Mouse (Mus musculus) limb, embryonic 13.5 days (tissue): Measurements from ENCODE around the gene Eif6. TPM values are rescaled to one million over a fixed set of nuclear protein-coding genes. Genes with fewer than 3 reads are reported as not detected.
"Not testable (repeated sequence)": the region's sequence is repeated elsewhere in the genome, so short reads cannot be mapped to it uniquely, and the experiment has no call there.

Experiments used
- ATAC-seq: fragments of 200-750 bp; cut with Nextera tagmentation; 2 replicates; pipeline ENCODE4 v1.8.0; 2017; ENCODE audit warnings: low read depth, moderate number of reproducible peaks, moderate TSS enrichment; ENCODE audit not compliant: low FRiP score
- H3K27ac ChIP-seq: fragments of 300-500 bp; sonication (generic); 2 replicates; pipeline ENCODE4 v1.5.1; 2015; ENCODE audit warnings: inconsistent platforms, mild to moderate bottlenecking, moderate library complexity
- H3K27me3 ChIP-seq: fragments of 300-500 bp; sonication (generic); 2 replicates; pipeline ENCODE4 v1.6.1; 2015; ENCODE audit warnings: mild to moderate bottlenecking, inconsistent platforms
- H3K36me3 ChIP-seq: fragments of 300-500 bp; sonication (generic); 2 replicates; pipeline ENCODE4 v1.6.1; 2015; ENCODE audit warnings: inconsistent platforms, mild to moderate bottlenecking, moderate library complexity
- H3K4me1 ChIP-seq: fragments of 300-500 bp; sonication (generic); 2 replicates; pipeline ENCODE4 v1.6.1; 2015; ENCODE audit warnings: inconsistent platforms
- H3K4me2 ChIP-seq: fragments of 300-500 bp; sonication (generic); replicated peaks from 2 replicates; pipeline ENCODE4 v1.6.1; 2015; ENCODE audit warnings: inconsistent platforms, mild to moderate bottlenecking, moderate library complexity
- H3K4me3 ChIP-seq: fragments of 300-500 bp; sonication (generic); 2 replicates; pipeline ENCODE4 v1.5.1; 2015; ENCODE audit warnings: moderate library complexity, mild to moderate bottlenecking, inconsistent platforms
- H3K9ac ChIP-seq: fragments of 300-500 bp; sonication (generic); 2 replicates; pipeline ENCODE4 v1.6.1; 2015; ENCODE audit warnings: mild to moderate bottlenecking, inconsistent platforms
- H3K9me3 ChIP-seq: fragments of 300-500 bp; sonication (generic); 2 replicates; pipeline ENCODE4 v1.6.1; 2016; ENCODE audit warnings: inconsistent platforms
- WGBS: fragments of 180-500 bp; shearing (Covaris S2); methylation state at CpG from one replicate; pipeline ENCODE4 v1.1.7; 2015; 5-methylcytosine and 5-hydroxymethylcytosine counted together
- polyA plus RNA-seq: library from polyadenylated mRNA; unstranded; fragments of >200 nt; fragmentation: Nextera tagmentation; extraction: Ambion mirVana; gene quantifications from 2 replicates; pipeline ENCODE4 v1.2.1, GENCODE M21; 2015

The Eif6 gene
- polyA plus RNA-seq, 1 experiment from 2014 or later, result 188 TPM

- Histone ChIP-seq H3K4me3 (no peak overlapping the region), H3K4me2 (no peak overlapping the region), H3K9me3 (no peaks in the 10 kb centered on the region), H3K36me3 (peaks cover 74% of the 10 kb centered on the region), H3K9ac (no peak overlapping the region), H3K4me1 (peaks cover 27% of the 10 kb centered on the region), H3K27ac (no peak overlapping the region; the same call in 1 of the 2 replicates), H3K27me3 (no peaks in the 10 kb centered on the region)
- 73% methylated on average over 7 of the region's 7 CpGs for WGBS
- no peak for ATAC-seq
These were observed 23.4 kb upstream of the Eif6 start for GRCm38 (mm10) chr2:155850120-155850519.

GRCm38 (mm10) chr2:155849464-155849863 is 22.7 kb upstream of the Eif6 start:
- peaks cover 74% of the 10 kb centered on the region for H3K36me3 ChIP-seq
- no peaks in the 10 kb centered on the region for H3K9me3 ChIP-seq
- no peaks in the 10 kb centered on the region for H3K27me3 ChIP-seq
- WGBS, result 61% methylated on average over 7 of the region's 7 CpGs
- no peak overlapping the region for H3K4me3 ChIP-seq
- no peak overlapping the region for H3K9ac ChIP-seq
- H3K4me2 ChIP-seq, result no peak overlapping the region
- ATAC-seq, result no peak
- no peak overlapping the region; the same call in 1 of the 2 replicates for H3K27ac ChIP-seq
- H3K4me1 ChIP-seq, result peaks cover 27% of the 10 kb centered on the region

DNA sequence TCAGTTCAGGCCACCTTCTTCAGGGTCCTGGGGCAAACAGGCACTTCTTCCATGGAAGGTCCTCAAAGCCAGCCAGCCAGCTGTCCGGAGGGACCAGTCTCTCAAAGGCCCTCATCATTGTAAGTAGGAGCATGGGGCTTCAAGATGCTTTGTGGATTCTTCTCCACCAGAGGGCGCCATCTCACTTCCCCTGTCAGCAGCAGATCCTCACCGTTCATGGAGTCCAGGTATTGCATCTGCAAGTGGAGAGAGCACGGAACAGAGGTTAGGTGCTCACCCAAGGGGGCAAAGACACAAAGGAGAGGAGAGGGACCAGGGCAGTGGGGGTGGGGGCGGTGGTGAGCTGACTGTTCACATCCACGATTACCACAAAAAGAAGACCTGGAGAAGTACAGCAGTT is 21.6 kb upstream of the Eif6 start:
- no peaks in the 10 kb centered on the region for H3K27me3 ChIP-seq
- peaks cover 27% of the 10 kb centered on the region for H3K4me1 ChIP-seq
- 22% methylated on average over 6 of the region's 6 CpGs for WGBS
- no peaks in the 10 kb centered on the region for H3K9me3 ChIP-seq
- no peak overlapping the region for H3K27ac ChIP-seq
- no peak overlapping the region for H3K9ac ChIP-seq
- no peak for ATAC-seq
- no peak overlapping the region for H3K4me3 ChIP-seq
- H3K36me3 ChIP-seq, result peaks cover 64% of the 10 kb centered on the region
- no peak overlapping the region for H3K4me2 ChIP-seq

DNA sequence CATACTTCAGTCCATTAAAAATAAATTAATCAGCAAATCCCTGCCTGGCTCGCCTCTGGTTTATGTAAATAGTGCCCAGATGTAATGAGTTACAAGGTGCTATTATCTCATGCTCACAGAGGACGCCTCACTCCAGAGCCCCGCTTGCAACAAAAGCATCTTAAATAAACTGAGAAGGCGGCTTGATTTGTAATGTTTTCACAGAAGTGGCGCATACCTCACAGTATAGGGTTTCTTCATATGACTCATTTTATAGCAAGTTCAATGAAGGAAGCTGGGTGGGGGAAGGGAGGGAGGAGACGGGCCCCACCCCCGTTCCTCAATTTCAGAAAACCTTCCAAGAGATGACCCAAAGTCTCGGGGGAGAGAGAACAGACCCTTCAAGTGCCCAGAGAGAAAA is 20.2 kb upstream of the Eif6 start:
- no peak overlapping the region for H3K9ac ChIP-seq
- ATAC-seq, result peak; percentile 64; the same call in 1 of the 2 replicates
- H3K4me1 ChIP-seq, result peaks cover 27% of the 10 kb centered on the region
- no peak overlapping the region for H3K4me3 ChIP-seq
- H3K27me3 ChIP-seq, result no peaks in the 10 kb centered on the region
- peak overlapping the region; percentile 12; the same call in 1 of the 2 replicates for H3K4me2 ChIP-seq
- peaks cover 54% of the 10 kb centered on the region for H3K36me3 ChIP-seq
- peak overlapping the region; percentile 7; the same call in 1 of the 2 replicates for H3K27ac ChIP-seq
- H3K9me3 ChIP-seq, result no peaks in the 10 kb centered on the region
- WGBS, result 60% methylated on average over 8 of the region's 8 CpGs

DNA sequence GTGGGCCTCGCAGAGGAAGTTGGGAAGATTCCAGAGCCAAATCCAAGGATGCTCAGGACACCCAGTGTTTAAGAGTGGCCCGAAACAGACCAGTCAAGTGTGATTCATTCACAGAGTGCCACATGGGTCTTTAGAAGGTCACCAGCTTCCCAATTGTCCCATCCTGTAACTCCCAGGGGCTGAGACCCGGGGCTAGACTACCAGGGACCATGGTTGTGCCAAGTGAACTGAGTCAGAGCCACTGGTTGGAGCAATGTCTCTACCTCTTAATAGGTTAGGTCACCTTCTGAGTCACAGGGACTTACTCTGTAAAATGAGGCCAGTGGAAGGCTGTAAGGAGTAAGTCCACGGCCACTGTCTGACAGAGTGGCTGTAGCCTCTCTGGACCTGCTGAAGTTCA is 12.2 kb upstream of the Eif6 start:
- Histone ChIP-seq H3K4me3 (no peak overlapping the region), H3K4me2 (no peak overlapping the region)
- 84% methylated on average over 4 of the region's 4 CpGs for WGBS

DNA sequence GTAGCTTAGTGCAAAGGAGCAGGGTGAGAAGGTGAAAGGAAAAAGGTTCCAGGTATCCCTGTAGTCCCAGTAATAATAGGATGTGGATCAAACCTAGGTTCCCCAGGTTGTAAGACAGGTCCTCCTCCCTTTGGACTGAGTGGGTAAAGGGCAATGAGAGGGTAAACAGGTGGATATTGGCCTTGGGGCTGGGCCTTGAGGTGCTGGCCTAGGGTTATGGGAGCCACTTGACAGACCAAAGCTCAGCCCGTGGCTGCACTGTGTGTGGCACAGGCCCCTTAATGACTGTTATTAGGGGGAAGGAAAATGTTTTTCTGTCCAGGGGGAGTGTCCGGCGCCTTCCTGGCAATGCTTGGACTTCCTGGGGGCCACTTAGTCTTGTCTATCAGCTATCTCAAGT is 11.2 kb upstream of the Eif6 start:
- no peak overlapping the region for H3K4me3 ChIP-seq
- no peaks in the 10 kb centered on the region for H3K4me1 ChIP-seq
- H3K27me3 ChIP-seq, result peaks cover 14% of the 10 kb centered on the region
- no peak overlapping the region for H3K27ac ChIP-seq
- no peak for ATAC-seq
- H3K36me3 ChIP-seq, result no peaks in the 10 kb centered on the region
- H3K9me3 ChIP-seq, result no peaks in the 10 kb centered on the region
- 64% methylated on average over 3 of the region's 3 CpGs for WGBS
- H3K4me2 ChIP-seq, result no peak overlapping the region
- no peak overlapping the region for H3K9ac ChIP-seq

More for the DNA sequence above, 12.2 kb upstream of the Eif6 start:
- Histone ChIP-seq H3K36me3 (no peaks in the 10 kb centered on the region), H3K27me3 (peaks cover 11% of the 10 kb centered on the region), H3K4me1 (no peaks in the 10 kb centered on the region), H3K27ac (no peak overlapping the region), H3K9me3 (no peaks in the 10 kb centered on the region), H3K9ac (no peak overlapping the region)
- no peak for ATAC-seq

DNA sequence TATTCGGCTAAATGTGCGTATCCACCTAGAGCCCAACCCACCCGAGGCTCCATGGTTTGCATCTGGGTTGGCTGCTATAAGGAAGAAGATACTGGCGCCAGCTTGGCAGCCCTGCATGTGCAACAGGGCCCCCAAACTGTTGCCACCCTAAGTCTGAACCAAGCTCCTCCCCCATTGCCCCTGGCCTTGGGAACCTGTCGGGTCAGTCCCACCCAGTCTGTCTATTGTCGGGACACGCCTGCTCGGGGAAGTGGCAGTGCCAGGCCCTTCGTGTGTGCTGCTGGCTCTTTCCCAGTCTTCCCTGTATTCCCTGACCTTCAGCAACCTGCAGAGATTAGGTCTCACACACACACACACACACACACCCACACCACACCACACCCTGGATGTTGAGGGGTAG is 8.0 kb upstream of the Eif6 start, which contains the start of gene Fam83c:
Fam83c (minus strand) TSS at position 123 of the 400 bp plus-strand sequence.
- H3K4me2 ChIP-seq, result 0 out of 2 replicates have a peak within 1 kb of the TSS, but pooled peaks have one; percentile 19
- H3K4me3 ChIP-seq, result no peak within 1 kb of the TSS
- H3K27ac ChIP-seq, result no peak within 1 kb of the TSS
- ATAC-seq, result no peak
- H3K9ac ChIP-seq, result peak within 1 kb of the TSS; percentile 35; the same call in 1 of the 2 replicates
- H3K4me1 ChIP-seq, result no peaks in the 10 kb centered on the region
- 61% methylated on average over 9 of the region's 9 CpGs for WGBS
- H3K9me3 ChIP-seq, result no peaks in the 10 kb centered on the region
- H3K27me3 ChIP-seq, result peaks cover 14% of the 10 kb centered on the region
- H3K36me3 ChIP-seq, result no peaks in the 10 kb centered on the region

- not testable (repeated sequence) for H3K4me3 ChIP-seq, H3K4me1 ChIP-seq, H3K36me3 ChIP-seq, H3K9me3 ChIP-seq, H3K9ac ChIP-seq, H3K27ac ChIP-seq, H3K4me2 ChIP-seq, ATAC-seq
- 63% methylated on average over 1 of the region's 1 CpGs for WGBS
- H3K27me3 ChIP-seq, result peaks cover 14% of the 10 kb centered on the region
These were observed 5.4 kb upstream of the Eif6 start for GRCm38 (mm10) chr2:155832087-155832486.

DNA sequence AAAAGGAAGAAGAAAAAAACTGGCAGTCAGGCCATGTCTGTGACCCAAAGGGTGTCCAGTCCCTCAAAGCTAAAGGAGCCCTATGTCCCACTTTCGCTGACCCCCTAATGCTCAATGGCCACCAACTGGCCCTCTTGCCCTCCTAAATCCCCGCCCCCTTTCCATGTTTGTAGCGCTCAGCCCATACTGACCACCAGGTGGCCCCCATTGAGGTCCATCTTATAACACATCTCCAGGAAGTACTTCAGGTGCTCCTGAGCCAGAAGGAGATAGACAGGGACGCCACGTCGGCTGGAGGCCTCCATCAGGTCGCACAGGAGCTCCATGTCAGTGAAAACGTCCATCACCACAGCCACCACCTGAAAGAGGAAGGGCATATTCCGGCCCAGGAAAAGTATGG is 4.6 kb upstream of the Eif6 start:
- Histone ChIP-seq H3K27me3 (peaks cover 14% of the 10 kb centered on the region), H3K4me1 (peaks cover 11% of the 10 kb centered on the region), H3K4me3 (no peak overlapping the region), H3K36me3 (no peaks in the 10 kb centered on the region), H3K4me2 (no peak overlapping the region), H3K9ac (no peak overlapping the region), H3K9me3 (no peaks in the 10 kb centered on the region), H3K27ac (no peak overlapping the region)
- WGBS, result 60% methylated on average over 9 of the region's 9 CpGs
- ATAC-seq, result no peak

GRCm38 (mm10) chr2:155830841-155831240 is 4.1 kb upstream of the Eif6 start:
- Histone ChIP-seq H3K9me3 (no peaks in the 10 kb centered on the region), H3K4me3 (no peak overlapping the region), H3K4me2 (no peak overlapping the region), H3K27ac (no peak overlapping the region), H3K27me3 (peaks cover 14% of the 10 kb centered on the region), H3K36me3 (no peaks in the 10 kb centered on the region), H3K9ac (no peak overlapping the region), H3K4me1 (peaks cover 11% of the 10 kb centered on the region)
- ATAC-seq, result no peak
- 87% methylated on average over 8 of the region's 8 CpGs for whole genome bisulfite sequencing

DNA sequence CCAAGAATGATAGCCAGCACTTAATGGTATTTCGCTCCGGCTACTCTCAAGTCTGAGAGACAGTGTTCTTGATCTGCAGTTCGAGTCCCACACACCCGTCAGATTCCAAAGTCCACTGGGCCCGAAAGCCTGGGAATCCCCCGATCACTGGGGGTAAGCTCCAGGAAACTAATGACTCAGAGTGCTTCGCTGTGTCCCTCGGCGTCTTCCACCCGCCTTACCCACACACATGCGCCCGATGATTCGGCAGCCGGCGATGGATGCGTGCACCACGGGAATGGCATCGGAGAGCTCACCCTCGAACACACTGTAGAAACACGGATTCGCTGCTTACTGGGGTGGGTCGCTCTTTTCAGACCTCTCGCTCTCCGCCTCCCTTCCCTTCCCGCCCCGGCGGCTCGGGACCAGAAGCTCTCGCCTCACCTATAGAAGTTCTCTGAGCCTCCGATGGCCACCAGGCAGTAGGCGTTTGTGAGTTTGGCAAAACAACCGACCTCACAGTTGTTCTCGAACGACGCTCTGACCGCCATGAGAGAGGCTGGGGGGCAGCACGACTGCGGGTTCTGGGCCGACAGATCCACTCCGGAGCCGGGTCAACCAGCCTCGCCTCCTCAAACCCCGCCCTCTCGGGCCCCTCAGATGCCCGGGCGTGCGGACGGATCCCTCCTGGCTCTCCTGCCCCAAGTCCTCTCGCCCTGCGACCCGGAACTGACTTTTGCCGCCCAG is 658 bp downstream of the Eif6 start:
- peaks cover 20% of the 10 kb centered on the region for H3K4me1 ChIP-seq
- peaks cover 29% of the 10 kb centered on the region for H3K36me3 ChIP-seq
- H3K9me3 ChIP-seq, result no peaks in the 10 kb centered on the region
- peak overlapping the region; percentile 93 for H3K9ac ChIP-seq
- H3K27ac ChIP-seq, result peak overlapping the region; percentile 84
- ATAC-seq, result no peak
- peak overlapping the region; percentile 94 for H3K4me2 ChIP-seq
- H3K27me3 ChIP-seq, result no peaks in the 10 kb centered on the region
- H3K4me3 ChIP-seq, result peak overlapping the region; percentile 99
- 2% methylated on average over 52 of the region's 52 CpGs for WGBS

- H3K9ac ChIP-seq, result no peak overlapping the region
- peaks cover 44% of the 10 kb centered on the region for H3K36me3 ChIP-seq
- no peak overlapping the region for H3K4me2 ChIP-seq
- H3K9me3 ChIP-seq, result no peaks in the 10 kb centered on the region
- H3K4me1 ChIP-seq, result peaks cover 26% of the 10 kb centered on the region
- no peak overlapping the region for H3K4me3 ChIP-seq
- 94% methylated on average over 8 of the region's 8 CpGs for WGBS
- ATAC-seq, result no peak
- no peak overlapping the region for H3K27ac ChIP-seq
- H3K27me3 ChIP-seq, result no peaks in the 10 kb centered on the region
These were observed 3.0 kb downstream of the Eif6 start for GRCm38 (mm10) chr2:155823722-155824121.

DNA sequence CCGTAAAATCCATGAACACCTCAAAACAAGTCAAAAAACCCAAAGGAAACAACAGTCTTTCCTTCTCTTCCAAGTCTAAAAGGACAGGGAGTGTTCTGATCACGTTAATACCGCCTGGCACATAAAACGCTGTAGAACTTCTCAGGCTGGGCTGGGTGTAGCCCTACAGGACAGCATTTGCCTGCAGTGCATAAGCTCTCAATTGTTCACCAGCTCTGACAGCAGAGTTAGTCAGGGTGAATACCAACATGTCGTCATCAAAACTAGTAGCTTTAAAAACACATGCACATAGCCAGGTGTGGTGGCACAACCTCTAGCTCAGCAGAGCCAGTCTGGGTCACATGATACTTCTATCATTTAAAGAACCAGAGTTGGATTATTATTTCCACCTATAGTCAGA is 5.9 kb downstream of the Eif6 start:
- 89% methylated on average over 5 of the region's 5 CpGs for WGBS
- Histone ChIP-seq H3K4me1 (peaks cover 26% of the 10 kb centered on the region), H3K9me3 (no peaks in the 10 kb centered on the region), H3K4me2 (no peak overlapping the region), H3K36me3 (peaks cover 44% of the 10 kb centered on the region), H3K27ac (no peak overlapping the region), H3K27me3 (no peaks in the 10 kb centered on the region), H3K4me3 (no peak overlapping the region), H3K9ac (no peak overlapping the region)
- no peak for ATAC-seq
